Mouse (Mus musculus): ENCODE results near the gene Cc2d2b.

The Cc2d2b gene

DNA sequence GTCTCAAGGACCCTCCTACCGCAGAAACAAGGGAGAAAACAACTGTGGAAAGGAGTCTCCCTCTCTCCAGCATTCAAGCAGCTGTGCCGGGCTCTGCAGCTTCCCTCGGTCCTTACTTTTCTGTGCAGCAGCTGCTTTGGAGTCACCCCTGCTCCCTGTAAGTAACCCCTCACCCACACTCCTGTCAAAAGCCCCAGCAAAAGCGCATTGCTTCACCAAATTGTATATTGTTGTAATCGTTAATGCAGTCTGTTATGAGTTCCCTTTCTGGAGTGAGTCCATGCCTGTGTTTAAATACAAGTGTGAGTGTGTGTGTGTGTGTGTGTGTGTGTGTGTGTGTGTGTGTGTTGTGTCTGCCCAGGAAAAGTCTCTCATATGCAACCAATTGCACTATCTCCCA is 119.7 kb downstream of the Cc2d2b start:
- CTCF ChIA-PET: interaction anchor here in 1 of 4 experiments (0.8 kb wide), 1 partner anchor 148 kb away, joined by 3 read pairs; no protein-coding TSS in a partner anchor
- POLR2A ChIA-PET: interaction anchor here in 1 of 4 experiments (0.7 kb wide), 1 partner anchor 31 kb away, joined by 4 read pairs; no protein-coding TSS in a partner anchor

DNA sequence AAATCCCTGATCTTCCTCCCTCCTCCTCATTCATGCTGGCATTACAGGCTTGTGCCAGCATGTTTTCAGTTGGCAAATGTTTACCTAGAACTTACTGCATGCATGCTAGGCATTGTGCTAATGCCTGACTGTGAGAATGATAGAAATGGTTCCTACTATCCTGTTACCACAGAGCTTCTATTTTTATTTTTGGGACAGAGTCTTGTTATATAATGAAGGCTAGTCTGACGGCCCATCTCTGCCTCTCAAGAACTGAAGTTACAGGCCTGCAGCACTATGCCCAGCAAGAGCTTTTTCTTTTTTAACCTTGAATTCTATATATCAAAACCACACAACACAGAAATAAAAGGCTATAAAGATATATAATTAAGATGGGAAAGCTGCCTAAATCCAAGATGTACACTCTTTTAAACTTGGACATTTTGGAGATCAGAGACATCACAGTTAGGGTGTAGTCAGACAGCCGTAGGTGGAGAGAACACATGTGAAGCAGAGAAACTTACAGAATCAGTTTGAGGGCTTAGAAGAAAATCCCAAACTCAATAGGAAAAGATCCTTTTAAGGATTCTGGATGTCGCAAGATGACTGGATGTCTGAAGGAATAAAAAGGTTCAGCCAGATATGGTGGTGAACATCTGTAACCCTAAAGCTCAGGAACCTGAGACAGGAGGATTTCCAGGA is 121.0 kb downstream of the Cc2d2b start:
- ChIA-PET POLR2A (interaction anchor here in 2 of 4 experiments (0.7 to 1.1 kb wide), 3 partner anchors 25 to 116 kb away, joined by 3 read pairs; partner anchors contain the start of gene Zfp518a (in 1 of the 2)), CTCF (no interaction called here)

DNA sequence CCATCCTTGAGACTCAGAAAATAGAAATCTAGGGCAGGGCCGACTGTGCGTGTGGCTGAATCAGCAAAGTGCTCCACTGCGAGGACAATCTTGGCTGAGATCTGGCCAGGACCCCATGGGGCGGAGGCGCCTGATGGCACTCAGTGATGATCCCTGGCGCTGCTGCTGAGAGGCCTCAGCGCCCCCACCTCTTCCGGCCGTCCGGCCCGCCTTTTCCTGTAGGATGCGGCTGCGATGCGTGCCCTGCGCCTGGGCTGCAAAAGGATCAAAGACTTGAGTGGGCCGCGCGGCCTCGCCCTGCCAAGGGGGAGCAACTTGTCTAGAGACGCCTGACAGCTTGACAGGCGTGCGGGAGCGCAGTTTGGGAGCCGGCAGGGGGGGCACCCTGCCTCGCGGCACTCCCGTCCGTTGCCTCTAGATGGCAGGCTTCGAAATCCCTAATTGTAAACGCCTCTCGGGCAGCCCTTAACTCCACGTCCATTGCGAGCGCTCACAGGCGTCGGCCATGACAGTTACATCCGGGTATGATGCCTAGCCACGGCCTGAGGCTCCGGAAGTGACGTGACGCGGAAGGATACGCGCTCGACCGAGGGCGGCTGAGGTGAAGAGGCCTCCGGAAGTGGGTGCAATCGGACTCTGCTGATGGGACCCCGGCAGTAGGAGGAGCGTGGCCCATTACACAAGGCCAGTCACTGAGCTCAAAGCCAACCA is 124.6 kb downstream of the Cc2d2b start:
- ChIA-PET POLR2A (interaction anchor here (0.5 to 3.7 kb wide), 23 partner anchors 9 to 285 kb away, joined by 3 to 82 read pairs (median 4); partner anchors contain the start of genes Zfp518a (in 4 of the 4) and Aldh18a1 (in 1 of the 4)), CTCF (interaction anchor here (0.6 to 1.1 kb wide), 7 partner anchors 16 to 721 kb away, joined by 3 to 4 read pairs (median 3); partner anchors contain the start of gene Zfp518a (in 1 of the 4))
